Mouse (Mus musculus): ENCODE data around the gene Apom.

Gene Apom

GRCm38 (mm10) chr17:35131500-35132173 is at the start of gene Apom:
Gene Apom (minus strand): TSS chr17:35132050.
- no peak for DNase-seq (ENCODE audit: low spot score in 2 of 2)

GRCm38 (mm10) chr17:35180093-35180492 is 48.2 kb upstream of the Apom start:
- DNase-seq (ENCODE audit: low spot score in 2 of 2), result no peak

DNA sequence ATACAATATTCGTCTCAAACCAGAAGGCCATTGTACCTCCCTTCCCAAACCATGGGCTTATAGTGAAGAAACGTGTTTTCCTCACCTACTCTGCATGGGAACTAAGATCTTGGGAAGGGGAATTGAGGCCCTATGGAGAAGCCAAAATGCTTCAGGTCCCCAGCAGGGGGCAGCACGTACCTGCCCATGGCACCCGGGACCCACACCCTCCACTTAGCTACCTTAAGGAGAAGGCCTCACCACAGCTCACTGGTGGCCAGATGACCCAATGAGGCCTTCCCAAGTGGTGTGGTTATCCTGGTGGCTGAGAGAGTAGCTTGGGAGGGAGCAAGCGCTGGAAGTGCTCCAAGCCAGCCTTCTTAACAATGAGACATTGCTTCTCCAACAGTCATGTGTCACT is 46.7 kb upstream of the Apom start:
- DNase-seq (ENCODE audit: low spot score in 2 of 2), result peak in 1 of 2 experiments; percentile 65

DNA sequence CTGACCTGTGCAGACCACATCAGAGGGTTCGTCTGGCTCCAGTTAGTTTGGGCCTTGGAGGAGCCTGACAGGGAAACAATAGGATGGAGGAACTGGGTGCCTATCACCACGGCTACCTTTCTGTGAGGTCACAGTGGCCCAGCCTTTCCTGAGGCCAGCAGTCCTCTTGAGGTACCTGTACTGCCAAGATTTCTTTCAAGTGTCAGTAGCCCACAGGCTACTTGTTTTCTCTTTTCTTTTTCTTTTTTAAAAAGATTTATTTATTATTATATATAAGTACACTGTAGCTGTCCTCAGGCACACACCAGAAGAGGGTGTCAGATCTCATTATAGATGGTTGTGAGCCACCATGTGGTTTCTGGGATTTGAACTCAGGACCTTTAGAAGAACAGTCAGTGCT is 44.1 kb upstream of the Apom start, which contains the start of gene Aif1:
Aif1 (minus strand) TSS at position 101 of the 400 bp plus-strand sequence.
- DNase-seq (ENCODE audit: low spot score in 2 of 2), result no peak

- no peak for DNase-seq (ENCODE audit: low spot score in 2 of 2)
Measured at GRCm38 (mm10) chr17:35175382-35175781, 43.5 kb upstream of the Apom start.

DNA sequence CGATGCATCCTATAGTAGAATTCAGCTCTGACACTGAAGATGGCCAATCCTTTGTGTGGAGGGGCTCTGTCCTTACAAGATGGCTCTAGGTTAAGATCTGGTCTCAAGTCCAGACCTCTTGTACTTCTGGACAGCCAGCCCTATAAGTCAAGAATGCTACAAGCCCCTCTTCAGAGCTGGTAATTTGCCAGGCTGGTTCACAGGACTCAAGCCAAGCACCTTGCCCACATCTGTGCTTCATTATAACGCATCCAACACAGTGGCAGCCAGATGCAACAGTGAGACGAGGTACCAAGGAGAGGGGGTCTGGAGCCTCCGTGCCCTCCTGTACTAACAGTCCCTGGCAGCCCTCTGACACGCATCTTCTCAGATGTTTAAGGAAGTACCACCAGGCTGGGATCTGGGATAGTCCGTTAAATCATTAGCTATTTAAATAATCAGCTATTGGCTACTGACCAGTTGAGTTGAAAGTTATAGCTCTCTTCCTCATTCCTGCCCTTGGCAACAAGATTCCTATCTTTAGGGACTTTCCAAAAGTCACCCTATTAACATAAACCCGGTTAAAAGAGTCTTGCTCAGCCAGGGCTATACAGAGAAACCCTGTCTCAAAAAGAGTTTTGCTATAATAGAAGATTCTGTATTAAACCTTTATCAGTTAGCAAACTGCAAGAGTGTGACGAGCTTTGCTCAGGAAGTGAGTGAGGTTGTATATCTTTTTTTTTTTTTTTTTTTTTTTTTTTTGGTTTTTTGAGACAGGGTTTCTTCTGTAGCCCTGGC is 42.5 kb upstream of the Apom start:
- no peak for DNase-seq (ENCODE audit: low spot score in 2 of 2)

DNA sequence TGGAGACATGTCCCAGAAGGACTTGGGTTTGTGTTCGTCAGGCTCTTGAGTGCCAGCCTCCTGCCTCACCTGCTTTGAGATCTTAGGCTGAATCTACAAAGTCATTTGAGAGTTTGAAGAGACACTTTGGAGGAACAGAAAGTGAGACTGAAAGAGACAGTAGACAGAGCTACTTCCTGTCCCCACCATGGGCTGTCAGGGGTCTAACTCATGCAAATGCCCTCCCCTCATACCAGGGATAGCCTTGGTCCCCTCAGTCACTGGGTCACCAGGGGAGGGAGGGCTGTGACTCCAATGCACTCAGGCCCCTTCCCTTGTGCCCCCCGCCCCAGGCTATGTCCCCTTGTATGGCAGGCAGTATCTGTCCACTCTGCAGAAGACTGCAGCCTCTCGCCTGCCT is 41.5 kb upstream of the Apom start:
- DNase-seq (ENCODE audit: low spot score in 2 of 2), result no peak

GRCm38 (mm10) chr17:35172445-35173234 is 40.8 kb upstream of the Apom start:
- peak in 1 of 2 experiments; percentile 62 for DNase-seq (ENCODE audit: low spot score in 2 of 2)

GRCm38 (mm10) chr17:35168541-35169207 is 36.8 kb upstream of the Apom start:
- no peak for DNase-seq (ENCODE audit: low spot score in 2 of 2)

- peak in 1 of 2 experiments; percentile 53 for DNase-seq (ENCODE audit: low spot score in 2 of 2)
Measured at GRCm38 (mm10) chr17:35167794-35168193, 35.9 kb upstream of the Apom start.

- DNase-seq (ENCODE audit: low spot score in 2 of 2), result peak; percentile 72 to 74
Measured at GRCm38 (mm10) chr17:35166352-35167035, 34.6 kb upstream of the Apom start.

- DNase-seq (ENCODE audit: low spot score in 2 of 2), result no peak
Measured at GRCm38 (mm10) chr17:35165451-35166155, 33.8 kb upstream of the Apom start.

- DNase-seq (ENCODE audit: low spot score in 2 of 2), result peak; percentile 99
Measured at GRCm38 (mm10) chr17:35164568-35165450, 33.0 kb upstream of the Apom start, which contains the start of gene Prrc2a. Gene Prrc2a (minus strand): TSS chr17:35164897.

DNA sequence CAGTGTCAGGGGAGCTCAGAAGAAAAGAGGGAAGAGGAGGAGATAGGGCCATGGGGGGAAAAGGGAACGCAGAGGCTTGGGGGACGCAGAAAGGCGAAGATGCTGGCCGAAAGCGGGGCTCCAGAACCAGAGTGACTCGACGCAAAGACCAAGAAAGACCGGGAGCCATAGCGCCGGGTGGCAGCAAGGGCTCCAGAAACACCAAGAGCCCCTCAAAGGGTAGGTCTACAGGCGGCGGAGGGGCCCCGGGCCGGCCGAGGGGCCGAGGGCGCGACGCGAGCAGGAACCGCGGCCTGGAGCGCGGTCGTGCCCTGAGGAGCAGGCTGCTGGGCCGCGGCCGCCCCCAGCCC is 32.3 kb upstream of the Apom start:
- no peak for DNase-seq (ENCODE audit: low spot score in 2 of 2)

DNA sequence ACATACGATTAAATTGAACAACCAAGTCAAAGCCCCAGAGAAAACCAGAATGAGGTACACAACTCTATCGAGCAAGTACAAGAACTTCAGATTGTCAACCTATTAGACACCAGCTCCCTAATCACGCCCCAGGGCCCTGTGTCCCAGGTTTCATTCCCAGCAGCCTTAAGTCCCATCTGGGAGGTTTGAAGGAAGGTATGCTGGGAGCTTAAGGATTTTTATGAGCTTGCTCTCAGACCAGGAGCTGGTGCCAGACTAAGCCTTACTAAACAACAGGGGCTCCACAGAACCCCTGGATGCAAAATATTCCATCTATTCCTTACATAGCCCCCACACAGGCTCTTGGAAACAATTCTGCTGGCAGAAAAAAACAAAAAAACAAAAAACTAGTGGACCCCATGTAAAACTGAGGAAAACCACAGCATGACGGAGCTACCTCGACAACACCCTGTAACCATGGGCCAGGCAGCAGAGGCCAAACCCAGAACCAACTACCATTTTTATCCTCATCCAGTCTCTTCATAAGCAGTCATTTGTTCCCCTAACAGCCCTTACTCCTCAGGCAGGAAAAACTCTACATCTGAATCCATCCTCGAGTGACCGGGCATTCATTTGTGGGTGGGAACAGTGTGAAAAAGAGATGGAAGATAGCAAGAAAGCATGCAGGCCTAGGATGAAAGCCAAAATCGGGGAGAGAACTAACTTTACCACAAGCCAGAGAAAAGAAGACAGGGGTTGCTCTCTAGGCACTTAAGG is 31.7 kb upstream of the Apom start:
- DNase-seq (ENCODE audit: low spot score in 2 of 2), result no peak

DNA sequence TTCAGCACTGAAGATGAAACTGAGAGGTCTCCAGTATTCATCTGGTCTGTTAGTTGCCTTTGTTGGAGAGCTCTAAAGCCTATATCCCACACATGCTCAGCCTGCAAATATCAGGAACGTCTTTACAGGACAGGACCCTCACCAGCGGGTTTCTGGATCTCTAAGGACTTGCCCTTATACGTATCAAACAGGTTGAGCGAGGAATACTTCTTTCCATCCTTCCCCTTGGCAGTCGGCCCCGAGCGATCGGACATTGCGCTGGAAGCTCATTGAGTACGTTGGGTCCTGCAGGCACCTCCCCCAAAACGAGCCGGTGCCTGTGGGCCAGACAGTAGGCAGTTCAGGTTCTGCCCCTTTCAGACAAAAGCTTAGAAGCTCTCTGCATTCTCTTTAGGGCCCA is 30.9 kb upstream of the Apom start:
- DNase-seq (ENCODE audit: low spot score in 2 of 2), result no peak

- no peak for DNase-seq (ENCODE audit: low spot score in 2 of 2)
Measured at GRCm38 (mm10) chr17:35162121-35162520, 30.3 kb upstream of the Apom start.

DNA sequence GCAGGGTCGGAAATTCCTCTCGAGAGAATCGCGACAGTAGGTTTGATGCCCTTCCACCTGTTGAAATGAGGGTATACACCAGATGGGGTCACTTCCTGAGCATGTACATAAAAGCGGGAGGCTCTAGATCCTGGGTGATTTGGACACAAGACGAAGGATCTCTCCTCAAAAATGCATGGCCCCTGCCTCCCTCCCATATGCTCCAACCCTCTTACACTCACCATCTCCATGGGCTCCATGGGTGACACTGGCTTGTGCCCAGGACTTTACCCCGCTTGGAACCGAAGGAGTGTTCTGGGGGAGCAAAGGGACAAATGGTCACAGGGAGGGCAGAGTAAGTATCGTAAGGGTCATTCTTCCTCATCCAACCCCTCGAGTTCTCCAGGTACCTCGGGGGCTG is 29.6 kb upstream of the Apom start:
- no peak for DNase-seq (ENCODE audit: low spot score in 2 of 2)

DNA sequence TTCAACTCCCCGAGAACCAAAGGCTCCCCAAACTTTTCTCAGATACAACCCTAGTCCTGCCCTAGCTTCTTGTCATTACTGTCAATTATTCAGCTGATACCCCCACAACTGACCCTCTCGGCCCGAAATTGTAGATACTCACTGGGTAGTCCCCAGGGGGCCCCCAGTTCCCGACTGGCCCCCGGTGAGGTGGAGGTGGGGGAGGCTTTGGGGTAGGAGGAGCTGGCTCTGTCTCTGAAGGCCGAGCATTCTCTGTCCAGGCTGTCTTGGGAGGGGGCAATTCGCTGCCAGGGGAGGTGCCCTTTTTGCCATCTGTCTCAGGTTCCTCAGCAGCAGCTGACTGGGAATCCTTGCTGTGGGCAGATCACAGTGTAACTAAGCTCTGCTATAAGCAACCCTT is 27.8 kb upstream of the Apom start:
- DNase-seq (ENCODE audit: low spot score in 2 of 2), result no peak

All from right cerebral cortex, adult 2 months (tissue).